Mouse (Mus musculus) hindbrain, embryonic 14.5 days (tissue): Measurements from ENCODE around the gene Olfr9. TPM values are rescaled to one million over a fixed set of nuclear protein-coding genes. Genes with fewer than 3 reads are reported as not detected.
"Not testable (repeated sequence)": the region's sequence is repeated elsewhere in the genome, so short reads cannot be mapped to it uniquely, and the experiment has no call there.

Experiments used
- ATAC-seq: fragments of 200-750 bp; cut with Nextera tagmentation; 2 replicates; pipeline ENCODE4 v1.8.0; 2017; ENCODE audit warnings: moderate number of reproducible peaks, mild to moderate bottlenecking, moderate TSS enrichment, moderate library complexity; ENCODE audit not compliant: low FRiP score
- DNase-seq: peaks from one replicate; pipeline ENCODE4 v3.0.0-alpha.2; 2015; ENCODE audit warnings: low spot score
- H3K27ac ChIP-seq: fragments of 300-500 bp; sonication (generic); 2 replicates; pipeline ENCODE4 v1.5.1; 2014; ENCODE audit warnings: mild to moderate bottlenecking, moderate library complexity
- H3K27me3 ChIP-seq: fragments of 300-500 bp; sonication (generic); 2 replicates; pipeline ENCODE4 v1.6.1; 2014; ENCODE audit warnings: mild to moderate bottlenecking, low read length, mixed read lengths; ENCODE audit not compliant: control insufficient read depth, insufficient read depth
- H3K36me3 ChIP-seq: fragments of 300-500 bp; sonication (generic); replicated peaks from 2 replicates; pipeline ENCODE4 v1.6.1; 2014; ENCODE audit not compliant: control insufficient read depth, insufficient read depth
- H3K4me1 ChIP-seq: fragments of 300-500 bp; sonication (generic); replicated peaks from 2 replicates; pipeline ENCODE4 v1.6.1; 2014; ENCODE audit warnings: antibody characterized with exemption, low read length, mixed read lengths; ENCODE audit not compliant: control insufficient read depth, insufficient read depth
- H3K4me2 ChIP-seq: fragments of 300-500 bp; sonication (generic); replicated peaks from 2 replicates; pipeline ENCODE4 v1.6.1; 2014; ENCODE audit warnings: mild to moderate bottlenecking, moderate library complexity
- H3K4me3 ChIP-seq: fragments of 300-500 bp; sonication (generic); replicated peaks from 2 replicates; pipeline ENCODE4 v1.5.1; 2014; ENCODE audit warnings: mild to moderate bottlenecking, low read length
- H3K9ac ChIP-seq: fragments of 300-500 bp; sonication (generic); 2 replicates; pipeline ENCODE4 v1.6.1; 2014
- H3K9me3 ChIP-seq: fragments of 300-500 bp; sonication (generic); 2 replicates; pipeline ENCODE4 v1.6.1; 2016; ENCODE audit warnings: low read length; ENCODE audit not compliant: control insufficient read depth
- WGBS: fragments of 180-500 bp; shearing (Covaris S2); extraction: QIAGEN DNeasy Blood & Tissue Kit; methylation state at CpG from one replicate; pipeline ENCODE4 v1.1.7; 2014; 5-methylcytosine and 5-hydroxymethylcytosine counted together
- polyA plus RNA-seq: library from polyadenylated mRNA; unstranded; fragments of >200 nt; fragmentation: Nextera tagmentation; extraction: Ambion mirVana; gene quantifications from 2 replicates; pipeline ENCODE4 v1.2.1, GENCODE M21; 2014

Olfr9 gene
- not detected in 2 replicates for polyA plus RNA-seq

DNA sequence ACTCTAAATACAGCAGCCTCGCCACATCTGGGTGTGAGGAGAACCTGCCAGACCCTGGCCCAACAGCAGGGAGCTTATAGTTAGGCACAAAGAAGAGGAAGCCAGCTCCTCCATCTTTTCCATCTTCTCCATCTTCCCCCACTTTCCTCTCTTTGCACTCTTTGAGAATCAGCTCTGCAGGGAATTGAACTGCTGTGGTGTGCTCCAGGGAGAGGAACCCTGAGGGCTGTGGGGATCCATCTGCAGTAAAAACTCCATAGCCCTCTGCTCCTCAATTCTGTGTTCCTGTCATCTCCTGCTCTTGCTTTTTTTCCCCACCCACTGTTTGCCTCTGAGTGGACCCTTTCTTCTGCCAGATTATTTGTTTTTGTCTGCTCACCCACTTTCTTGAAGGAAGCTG lies at the start of gene Olfr9:
Olfr9 (plus strand) TSS at position 301 of the 400 bp plus-strand sequence.
- 75% methylated on average over 1 of the region's 1 CpGs for WGBS
- not testable (repeated sequence) for H3K9ac ChIP-seq, H3K27me3 ChIP-seq, H3K9me3 ChIP-seq, H3K36me3 ChIP-seq, DNase-seq, H3K4me1 ChIP-seq, ATAC-seq, H3K4me2 ChIP-seq, H3K27ac ChIP-seq, H3K4me3 ChIP-seq

DNA sequence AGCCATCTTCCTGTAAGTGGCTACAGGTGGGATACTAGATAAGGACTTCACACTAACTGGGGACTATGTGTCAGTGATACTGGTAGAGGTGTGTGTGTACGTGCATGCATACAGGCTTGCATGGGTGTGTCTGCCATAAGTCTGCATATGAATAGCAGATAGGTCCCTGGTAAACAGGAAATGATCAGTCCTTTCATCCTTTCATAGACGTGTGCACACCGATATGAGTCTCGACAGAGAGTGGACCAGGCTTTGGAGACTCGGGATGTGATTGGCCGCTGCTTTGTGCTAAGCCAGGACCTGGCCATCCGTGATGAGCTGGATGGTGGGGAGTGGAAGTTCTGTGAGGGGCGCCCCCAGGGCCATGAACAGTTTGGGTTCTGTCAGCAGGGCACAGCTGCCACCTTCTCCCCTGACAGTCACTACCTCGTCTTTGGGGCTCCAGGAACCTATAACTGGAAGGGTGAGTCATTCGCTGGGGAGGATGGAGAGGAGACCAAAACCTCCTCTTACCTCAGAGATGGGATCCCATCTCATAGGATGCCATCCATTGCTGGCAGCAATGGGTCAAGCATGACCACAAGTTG lies 48.7 kb upstream of the Olfr9 start:
- WGBS = 87% methylated on average over 10 of the region's 10 CpGs
- ATAC-seq (no peak), DNase-seq (no peak)
- Histone ChIP-seq H3K4me1 (no peaks in the 10 kb centered on the region), H3K27me3 (peaks cover 6% of the 10 kb centered on the region), H3K4me3 (no peak overlapping the region), H3K27ac (no peak overlapping the region), H3K4me2 (no peak overlapping the region), H3K36me3 (no peaks in the 10 kb centered on the region), H3K9me3 (no peaks in the 10 kb centered on the region), H3K9ac (no peak overlapping the region)

DNA sequence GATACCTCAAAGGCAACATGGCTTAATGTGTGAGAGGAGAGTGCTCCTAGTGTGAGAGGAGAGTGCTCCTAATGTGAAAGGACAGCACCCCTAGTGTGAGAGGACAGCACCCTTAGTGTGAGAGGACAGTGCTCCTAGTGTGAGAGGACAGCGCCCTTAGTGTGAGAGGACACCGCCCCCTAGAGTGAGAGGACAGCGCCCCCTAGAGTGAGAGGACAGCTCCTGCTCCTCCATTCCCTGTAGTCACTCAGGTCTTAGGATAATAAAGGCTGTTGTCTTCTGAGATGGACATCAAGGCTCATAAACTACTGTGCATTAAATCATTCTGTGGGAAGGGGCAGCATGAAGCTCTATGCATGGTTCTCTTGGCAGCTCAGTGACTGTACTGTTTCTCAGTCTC lies 43.6 kb upstream of the Olfr9 start:
- no peaks in the 10 kb centered on the region for H3K4me1 ChIP-seq
- H3K27ac ChIP-seq = no peak overlapping the region
- H3K4me2 ChIP-seq = no peak overlapping the region
- no peak overlapping the region for H3K9ac ChIP-seq
- WGBS = 15% methylated on average over 3 of the region's 3 CpGs
- no peak for ATAC-seq
- DNase-seq = no peak
- H3K9me3 ChIP-seq = no peaks in the 10 kb centered on the region
- H3K4me3 ChIP-seq = no peak overlapping the region
- H3K36me3 ChIP-seq = no peaks in the 10 kb centered on the region
- no peaks in the 10 kb centered on the region for H3K27me3 ChIP-seq

DNA sequence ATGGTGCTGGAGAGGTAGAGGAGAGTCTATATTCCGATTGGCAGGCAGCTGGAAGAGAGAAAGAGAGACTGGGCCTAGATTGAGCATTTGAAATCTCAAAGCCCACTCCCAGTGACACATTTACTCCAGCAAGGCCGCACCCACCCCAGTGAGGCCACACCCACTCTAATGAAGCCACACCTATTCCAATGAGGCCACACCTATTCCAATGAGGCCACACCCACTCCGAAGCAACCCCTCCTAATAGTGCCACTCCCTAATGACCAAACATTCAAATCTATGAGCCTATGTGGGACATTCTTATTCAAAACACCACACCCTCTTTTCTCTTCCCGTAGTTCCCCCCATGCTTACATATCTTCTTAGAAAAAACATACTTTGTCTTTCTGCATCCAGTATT lies 41.7 kb upstream of the Olfr9 start:
- H3K4me3 ChIP-seq = no peak overlapping the region
- H3K4me1 ChIP-seq = no peaks in the 10 kb centered on the region
- no peak for DNase-seq
- H3K9me3 ChIP-seq = no peaks in the 10 kb centered on the region
- no peaks in the 10 kb centered on the region for H3K36me3 ChIP-seq
- no peaks in the 10 kb centered on the region for H3K27me3 ChIP-seq
- H3K4me2 ChIP-seq = no peak overlapping the region
- ATAC-seq = no peak
- no peak overlapping the region for H3K27ac ChIP-seq
- H3K9ac ChIP-seq = no peak overlapping the region
- 88% methylated on average over 4 of the region's 4 CpGs for WGBS

DNA sequence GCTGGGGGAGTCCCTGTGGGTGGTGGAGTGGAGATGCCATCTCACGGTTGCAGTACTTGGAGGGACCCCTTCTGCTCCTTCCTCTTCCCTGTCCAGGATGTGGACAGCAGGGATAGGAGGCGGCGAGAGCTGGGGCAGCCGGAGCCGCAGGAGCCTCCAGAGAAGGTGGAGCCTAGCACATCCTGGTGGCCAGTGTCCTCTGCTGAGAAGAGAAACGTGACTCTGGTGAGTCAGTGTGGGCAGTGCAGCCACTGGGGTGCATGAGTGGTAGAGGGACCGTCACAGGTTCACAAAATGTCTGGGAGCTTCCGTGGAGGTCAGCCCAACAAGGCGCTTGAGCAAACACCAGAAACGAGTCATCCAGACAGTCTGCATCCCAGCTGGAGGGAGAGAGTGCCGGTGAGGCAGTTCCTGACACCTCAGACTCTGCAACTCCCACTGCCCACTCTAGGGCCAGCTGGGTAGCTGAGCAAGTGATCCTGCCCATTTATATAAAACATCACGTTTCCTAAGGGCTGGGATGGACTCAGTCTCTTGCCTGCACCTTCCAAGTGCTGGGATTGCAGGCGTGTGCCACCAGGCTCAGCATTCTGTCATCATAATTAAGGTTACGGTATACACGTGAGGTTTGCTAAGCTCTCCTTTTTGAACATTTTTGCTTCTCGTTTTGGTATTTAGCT lies 38.9 kb upstream of the Olfr9 start:
- H3K27ac ChIP-seq = no peak overlapping the region
- H3K4me3 ChIP-seq = no peak overlapping the region
- H3K4me2 ChIP-seq = no peak overlapping the region
- ATAC-seq (no peak), DNase-seq (no peak)
- H3K9ac ChIP-seq = no peak overlapping the region
- no peaks in the 10 kb centered on the region for H3K36me3 ChIP-seq
- no peaks in the 10 kb centered on the region for H3K4me1 ChIP-seq
- no peaks in the 10 kb centered on the region for H3K27me3 ChIP-seq
- no peaks in the 10 kb centered on the region for H3K9me3 ChIP-seq
- 71% methylated on average over 15 of the region's 16 CpGs for WGBS

DNA sequence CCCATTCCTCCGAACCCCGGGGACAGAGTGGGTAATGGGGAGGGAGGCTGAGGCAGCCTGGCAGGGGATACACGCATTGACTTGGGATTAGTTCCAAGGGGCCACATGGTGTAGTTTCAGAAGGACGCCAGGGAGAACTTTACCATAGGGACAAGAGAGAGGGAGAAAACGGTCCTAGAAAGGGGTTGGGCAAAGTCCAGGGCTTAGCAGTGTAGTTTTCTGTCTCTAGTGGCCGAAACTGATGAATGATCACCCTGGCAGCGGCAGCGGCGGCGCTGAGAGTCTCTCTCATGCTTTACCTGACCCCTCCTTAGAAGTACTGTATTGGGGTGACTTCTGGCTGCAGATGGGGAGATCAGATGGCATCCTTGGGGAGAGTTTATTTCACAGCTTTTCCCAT lies 30.9 kb upstream of the Olfr9 start:
- no peak overlapping the region for H3K4me2 ChIP-seq
- 80% methylated on average over 10 of the region's 10 CpGs for WGBS
- no peaks in the 10 kb centered on the region for H3K4me1 ChIP-seq
- DNase-seq = no peak
- H3K27ac ChIP-seq = no peak overlapping the region
- H3K9me3 ChIP-seq = no peaks in the 10 kb centered on the region
- no peaks in the 10 kb centered on the region for H3K36me3 ChIP-seq
- no peaks in the 10 kb centered on the region for H3K27me3 ChIP-seq
- no peak for ATAC-seq
- no peak overlapping the region for H3K4me3 ChIP-seq
- H3K9ac ChIP-seq = no peak overlapping the region

DNA sequence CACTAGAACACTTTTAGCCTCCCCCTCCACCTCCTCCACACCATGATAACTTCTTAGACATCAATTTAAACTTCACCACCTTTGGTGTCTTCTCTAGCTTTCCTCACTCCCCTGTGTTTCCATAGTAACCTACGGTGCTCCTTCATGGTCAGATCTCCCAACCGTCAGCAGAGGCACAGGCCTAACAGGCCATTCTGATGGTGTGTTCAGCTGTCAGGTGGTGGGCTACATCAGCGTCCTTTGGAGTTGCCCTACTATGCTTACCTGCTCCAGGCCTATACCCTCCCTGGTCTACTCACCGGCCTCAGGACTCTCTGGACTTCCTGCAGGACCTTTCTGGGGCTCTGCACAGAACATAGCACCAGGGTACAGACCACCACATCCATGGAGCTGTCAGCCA lies 29.1 kb upstream of the Olfr9 start:
- WGBS = 75% methylated on average over 4 of the region's 4 CpGs
- H3K27me3 ChIP-seq = no peaks in the 10 kb centered on the region
- H3K9me3 ChIP-seq = no peaks in the 10 kb centered on the region
- no peak overlapping the region for H3K27ac ChIP-seq
- H3K4me1 ChIP-seq = no peaks in the 10 kb centered on the region
- no peak overlapping the region for H3K4me2 ChIP-seq
- H3K9ac ChIP-seq = no peak overlapping the region
- no peak overlapping the region for H3K4me3 ChIP-seq
- ATAC-seq (no peak), DNase-seq (no peak)
- no peaks in the 10 kb centered on the region for H3K36me3 ChIP-seq

DNA sequence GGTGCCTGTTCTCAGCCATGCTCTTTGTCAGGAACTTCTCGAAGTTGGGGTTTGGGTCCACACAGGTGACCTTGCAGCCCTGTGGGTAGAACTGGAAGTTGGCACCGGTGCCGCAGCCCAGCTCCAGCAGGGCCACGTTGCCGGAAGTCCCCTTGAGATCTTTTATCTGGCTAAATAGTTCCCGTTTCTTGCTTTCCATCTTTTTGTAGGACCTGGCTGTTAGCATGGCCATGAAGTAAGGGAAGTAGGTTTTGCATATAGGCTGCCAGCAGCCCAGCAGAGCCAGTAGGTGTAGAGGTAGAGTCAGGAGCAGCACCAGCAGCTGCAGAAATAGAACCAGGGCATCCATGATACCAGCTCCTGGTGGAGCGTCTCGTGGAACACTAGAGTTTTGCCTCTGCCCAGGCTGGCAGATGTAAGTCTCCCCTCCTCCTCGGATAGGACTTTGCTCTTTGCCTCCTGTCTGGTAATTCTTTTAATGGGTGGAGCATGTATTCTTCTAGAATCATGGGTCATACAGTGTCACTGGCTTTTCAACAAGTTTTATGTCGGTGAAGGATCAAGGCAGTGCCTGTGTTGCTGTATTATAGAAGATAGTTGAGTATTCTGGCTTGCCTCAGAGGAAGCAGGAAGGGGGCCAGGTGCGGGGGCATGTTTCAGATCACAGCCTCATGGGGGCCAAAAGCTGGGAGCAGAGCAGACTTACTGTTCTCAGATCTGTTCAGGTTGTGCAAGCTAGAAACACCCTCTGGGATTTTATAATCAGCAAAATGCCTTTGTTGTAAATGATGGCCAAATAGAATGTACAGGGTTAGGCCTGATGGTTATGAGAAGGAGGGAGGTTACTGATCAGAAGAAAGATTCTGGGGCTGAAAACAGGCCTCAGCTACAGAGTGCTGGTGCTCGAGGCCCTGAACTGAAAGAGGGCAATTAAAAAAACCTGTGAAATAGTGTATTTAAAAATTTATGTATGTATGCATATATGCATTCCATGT lies 28.3 kb upstream of the Olfr9 start, which contains the start of gene Mettl7b:
Mettl7b (minus strand) TSS at position 399 of the 995 bp plus-strand sequence.
- ATAC-seq = no peak
- DNase-seq = no peak
- Histone ChIP-seq H3K4me2 (no peak within 1 kb of the TSS), H3K9me3 (no peaks in the 10 kb centered on the region), H3K36me3 (no peaks in the 10 kb centered on the region), H3K9ac (no peak within 1 kb of the TSS), H3K27me3 (no peaks in the 10 kb centered on the region), H3K27ac (no peak within 1 kb of the TSS), H3K4me1 (no peaks in the 10 kb centered on the region), H3K4me3 (no peak within 1 kb of the TSS)
- 85% methylated on average over 12 of the region's 12 CpGs for WGBS

DNA sequence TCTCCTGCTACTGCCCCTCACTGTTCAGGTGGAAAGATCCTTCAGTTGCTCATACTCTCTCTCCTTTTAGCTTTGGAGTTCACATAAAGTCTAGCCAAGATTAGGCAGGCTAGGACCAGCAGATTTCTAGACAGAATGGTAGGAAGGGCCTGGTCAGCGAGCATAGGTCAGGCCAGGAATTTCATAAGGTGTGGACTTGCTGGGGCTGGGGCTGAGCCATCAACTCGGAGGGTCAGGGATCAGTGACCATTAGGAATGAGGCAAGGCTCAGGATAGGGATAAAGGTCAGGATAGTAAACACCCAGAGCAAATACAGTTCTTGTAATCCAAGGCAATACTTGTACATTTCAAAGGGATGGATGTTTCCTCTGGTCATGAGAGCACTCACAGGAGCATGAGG lies 24.3 kb upstream of the Olfr9 start:
- Histone ChIP-seq H3K36me3 (no peaks in the 10 kb centered on the region), H3K27me3 (no peaks in the 10 kb centered on the region), H3K9ac (no peak overlapping the region), H3K27ac (no peak overlapping the region), H3K9me3 (no peaks in the 10 kb centered on the region), H3K4me1 (no peaks in the 10 kb centered on the region), H3K4me2 (no peak overlapping the region), H3K4me3 (no peak overlapping the region)
- ATAC-seq (no peak), DNase-seq (no peak)
- WGBS = 70% methylated on average over 2 of the region's 2 CpGs
